Mouse (Mus musculus) C2C12 (cell line): ENCODE results near the gene Fzd7.

Experiments
- CTCF ChIP-seq: IDR thresholded peaks from one replicate; pipeline ENCODE4 v1.5.1; 2011; ENCODE audit not compliant: control insufficient read depth, insufficient read depth, insufficient read length
- MAX ChIP-seq: IDR thresholded peaks from one replicate; pipeline ENCODE4 v1.6.1; 2011; ENCODE audit warnings: mild to moderate bottlenecking, control low read depth
- MYOG ChIP-seq: IDR thresholded peaks from one replicate; pipeline ENCODE4 v1.6.1; 2011; ENCODE audit not compliant: control insufficient read depth, insufficient read length; ENCODE audit errors: extremely low read depth
- USF1 ChIP-seq: IDR thresholded peaks from one replicate; pipeline ENCODE4 v1.6.1; 2011; ENCODE audit warnings: low read depth, mild to moderate bottlenecking, control low read depth, moderate library complexity

GRCm38 (mm10) chr1:59439252-59439651, 43.0 kb upstream of the Fzd7 start:
- TF ChIP-seq CTCF (no peak), MAX (no peak), USF1 (no peak), MYOG (no peak)
